Mouse (Mus musculus) left cerebral cortex, postnatal 36 days (tissue): ENCODE measurements at regions not wholly inside any gene's neighbourhood (a gene's known extent, or its start where the extent isn't known, plus 50 kb on each side); places are given as distances from the start of the nearest gene placed in this dataset.
A peak's percentile ranks its signal among the peaks of the same experiment; 100 is the strongest.

ENCODE experiments used
- DNase-seq, 2 experiments: peaks; one replicate each; pipeline ENCODE4 v3.0.0; 2021 to 2022; ENCODE audit warnings: low spot score in 2 of 2, mixed read lengths in 1 of 2
- intact Hi-C: fragments of 180-260 bp; cut with DNase I; formaldehyde crosslinking; loops from one replicate; pipeline ENCODE4 v1.15.1; 2025

DNA sequence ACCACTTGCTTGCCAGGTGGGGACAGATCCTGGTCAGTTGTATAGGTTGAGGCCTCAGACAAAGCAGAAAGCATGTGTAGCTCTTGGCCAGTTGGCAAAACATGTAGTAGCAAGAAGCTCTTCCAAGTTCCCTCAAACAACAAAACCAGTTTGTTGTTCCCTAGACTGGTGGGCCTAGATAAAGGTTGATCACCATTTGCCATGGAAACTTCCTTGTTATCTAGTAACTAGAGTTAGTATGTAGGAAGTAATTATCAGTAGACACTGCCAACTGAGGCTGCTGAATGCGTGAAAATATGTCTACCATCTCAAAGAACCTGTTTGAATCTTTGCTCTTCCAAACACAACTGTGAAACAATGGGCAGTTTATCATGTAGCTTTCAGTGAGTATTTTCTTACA, 1098.7 kb downstream of the Pcdh18 start:
- DNase-seq, result no peak
- intact Hi-C loops, result no loop called here

DNA sequence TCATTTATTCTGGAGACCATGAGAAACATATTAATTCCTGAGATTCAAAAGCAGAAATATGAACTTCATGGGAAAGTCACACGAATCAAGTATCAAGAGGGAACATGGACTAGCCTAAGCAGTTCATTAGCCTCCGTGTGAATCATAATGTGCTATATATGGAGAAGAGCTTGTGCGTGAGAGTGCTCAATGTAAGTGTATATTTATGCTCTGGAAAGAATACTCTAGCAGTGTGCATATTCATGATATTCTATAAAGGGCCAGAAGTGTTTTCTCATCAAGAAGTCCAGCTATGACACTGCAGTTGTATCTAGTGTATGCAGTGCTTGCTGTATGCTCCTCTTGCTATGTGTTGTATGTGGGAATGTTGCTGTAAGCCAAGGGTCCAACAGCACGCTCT, 1102.0 kb downstream of the Pcdh18 start:
- no peak for DNase-seq
- intact Hi-C loops, result no loop called here

DNA sequence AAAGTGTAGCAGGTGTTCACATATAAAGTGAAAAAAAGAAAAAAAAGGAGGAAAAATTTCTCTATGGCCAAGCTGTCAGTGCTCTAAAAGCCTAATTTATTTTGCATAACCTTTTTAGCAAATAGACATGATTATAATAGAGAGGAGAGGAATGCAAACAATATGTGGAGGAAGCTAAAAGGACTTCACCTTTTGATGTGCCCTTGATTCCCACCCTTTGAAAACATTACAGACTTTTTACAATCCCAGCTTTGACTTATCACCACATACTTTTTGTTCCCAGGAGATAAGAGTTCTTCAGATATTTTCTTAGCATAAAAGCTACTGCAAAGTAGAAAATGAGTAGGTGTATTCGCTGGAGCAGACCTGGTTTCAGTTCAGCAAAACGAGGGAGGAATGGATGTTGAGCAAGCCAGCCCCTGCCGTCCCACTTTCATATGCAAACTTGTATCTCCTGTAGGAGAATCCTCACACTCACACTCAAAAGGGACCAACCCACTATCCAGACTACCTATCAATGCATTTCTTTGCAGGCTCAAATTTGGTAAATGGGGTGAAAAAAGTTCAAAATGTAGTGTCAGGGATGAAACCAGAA, 1125.1 kb downstream of the Pcdh18 start:
- DNase-seq, result peak in 1 of 2 experiments; percentile 10
- intact Hi-C loops, result no loop called here

DNA sequence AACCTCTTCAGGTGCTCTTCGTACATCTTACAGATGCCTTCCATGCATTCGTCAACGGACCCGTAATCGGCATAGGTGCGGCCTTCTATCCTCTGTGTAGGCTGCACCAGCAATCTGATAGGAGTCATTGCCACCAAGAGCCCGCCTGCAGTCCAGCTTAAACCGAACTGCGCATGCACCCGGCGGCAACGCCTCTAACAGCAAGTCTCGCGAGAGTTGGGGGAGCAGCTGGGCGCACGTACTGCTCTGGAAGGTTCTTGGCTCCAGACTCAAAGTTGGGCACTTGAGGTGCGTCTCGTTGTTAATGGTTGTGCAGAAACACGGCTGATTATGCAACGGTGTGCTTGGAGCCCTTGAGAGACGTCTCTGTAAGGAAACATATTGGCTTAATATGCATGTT, 1148.2 kb downstream of the Pcdh18 start:
- intact Hi-C loops, result no loop called here
- DNase-seq, result no peak

DNA sequence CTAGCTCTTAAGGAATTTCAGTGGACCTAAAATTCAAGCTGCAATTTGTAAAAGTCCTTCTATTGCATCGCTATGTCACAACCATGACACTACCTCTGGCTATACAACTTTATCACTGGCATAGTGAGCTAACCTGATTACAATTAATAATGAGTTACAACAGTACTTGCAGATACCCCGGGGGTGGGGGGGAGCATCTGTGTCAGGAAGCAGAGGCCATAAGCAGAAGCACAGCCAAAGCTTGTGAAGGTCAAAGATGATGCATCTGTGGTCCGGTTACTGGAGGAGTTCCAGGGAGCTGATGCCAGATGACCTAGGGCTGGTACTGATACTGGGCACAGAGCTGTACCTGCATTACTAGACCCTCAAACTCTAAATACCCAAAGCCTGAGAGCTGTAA, 1152.3 kb downstream of the Pcdh18 start:
- DNase-seq, result no peak
- intact Hi-C loops, result no loop called here

DNA sequence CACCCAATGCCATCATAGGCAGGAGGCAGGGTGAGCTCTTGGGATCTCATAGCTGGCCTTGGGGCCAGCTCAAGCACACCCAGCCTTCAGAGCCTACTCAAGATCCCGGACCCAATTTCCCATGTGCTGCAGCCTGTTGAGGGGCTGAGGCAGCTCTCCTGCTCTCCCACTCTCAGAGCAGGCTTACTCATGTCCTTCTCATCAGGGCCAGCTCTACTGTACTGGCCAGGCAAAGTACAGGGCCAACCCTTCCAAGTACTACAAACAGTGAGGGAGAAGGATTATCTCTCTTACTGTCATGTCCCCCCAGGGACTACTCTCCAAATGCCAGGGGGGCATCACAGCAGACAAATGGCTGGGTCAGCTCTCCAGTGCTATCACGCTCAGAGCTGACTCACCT, 1169.8 kb downstream of the Pcdh18 start:
- intact Hi-C loops, result no loop called here
- DNase-seq, result no peak

DNA sequence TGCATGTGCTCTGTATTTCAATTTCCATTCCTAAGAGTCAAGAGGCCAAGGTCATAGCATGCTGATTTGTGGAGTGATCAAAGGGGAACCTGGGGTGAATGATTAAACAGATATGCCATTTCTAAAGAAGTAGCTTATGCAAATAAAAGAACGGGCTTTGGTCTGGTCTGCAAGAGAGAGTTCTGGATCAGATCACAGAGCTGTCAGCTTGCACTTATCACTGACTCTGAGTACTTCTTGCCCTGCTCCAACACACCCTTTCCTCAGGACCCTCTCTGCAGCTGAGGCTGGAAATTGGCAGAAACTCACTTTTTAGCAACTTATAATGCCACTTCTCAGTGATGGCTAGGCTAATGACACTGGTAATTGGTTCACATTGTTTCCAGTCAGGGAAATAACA, 1171.0 kb downstream of the Pcdh18 start:
- no peak for DNase-seq
- intact Hi-C loops, result no loop called here

DNA sequence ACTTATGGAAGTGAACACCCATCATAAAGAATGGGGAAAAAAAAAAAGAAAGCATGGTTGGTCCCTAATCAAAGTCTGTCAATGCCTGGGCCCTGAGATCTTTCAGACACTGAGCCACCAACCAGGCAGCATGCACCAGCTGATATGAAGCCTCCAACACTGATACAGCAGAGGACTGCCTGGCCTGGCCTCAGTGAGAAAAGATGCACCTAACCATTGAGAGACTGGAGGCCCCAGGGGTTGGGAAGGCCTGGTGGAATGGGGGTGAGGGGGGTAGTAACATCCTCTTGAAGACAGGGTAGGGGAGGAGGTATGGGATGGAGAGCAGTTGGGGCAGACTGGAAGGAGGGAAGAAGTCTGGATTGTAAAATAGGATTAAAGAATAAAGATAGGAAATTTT, 1172.8 kb downstream of the Pcdh18 start:
- intact Hi-C loops, result no loop called here
- DNase-seq, result no peak

DNA sequence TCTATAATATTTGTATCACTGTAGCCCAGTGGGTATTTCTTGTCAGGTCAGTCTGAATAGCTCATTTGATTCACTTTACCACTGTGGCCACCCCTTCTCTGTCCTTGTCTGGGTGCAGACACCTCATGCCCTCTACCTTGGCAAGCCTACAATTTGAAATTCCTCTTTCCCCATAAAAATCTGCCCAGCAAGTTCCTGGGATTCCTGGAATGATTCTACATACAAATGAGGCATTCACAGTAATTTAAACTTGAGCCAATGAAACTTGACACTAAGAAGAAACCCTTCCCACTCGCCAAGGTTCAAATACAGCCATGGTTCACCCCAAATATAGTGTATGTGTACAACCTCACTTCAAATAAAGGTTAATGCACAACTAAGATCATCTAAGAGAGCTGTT, 1174.6 kb downstream of the Pcdh18 start:
- DNase-seq, result no peak
- intact Hi-C loops, result no loop called here

DNA sequence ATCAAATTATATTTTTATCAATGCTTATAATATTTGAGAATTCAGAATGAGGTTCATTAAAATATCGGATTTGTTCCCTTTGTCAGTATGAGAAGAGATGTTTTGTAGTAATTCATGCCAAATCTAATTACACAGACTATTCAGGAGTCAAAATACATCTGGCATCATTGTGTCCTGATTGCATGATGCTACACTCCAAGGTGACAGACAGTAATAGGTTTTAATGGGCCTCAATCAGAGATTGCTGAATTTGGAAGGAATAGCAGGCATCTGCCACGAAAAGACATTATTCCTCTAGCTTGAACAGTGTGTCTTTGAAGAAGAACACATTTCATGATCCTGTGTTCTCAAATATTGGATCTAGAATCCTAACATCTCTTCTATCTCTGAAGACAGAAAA, 1177.2 kb downstream of the Pcdh18 start:
- no peak for DNase-seq
- intact Hi-C loops, result no loop called here

DNA sequence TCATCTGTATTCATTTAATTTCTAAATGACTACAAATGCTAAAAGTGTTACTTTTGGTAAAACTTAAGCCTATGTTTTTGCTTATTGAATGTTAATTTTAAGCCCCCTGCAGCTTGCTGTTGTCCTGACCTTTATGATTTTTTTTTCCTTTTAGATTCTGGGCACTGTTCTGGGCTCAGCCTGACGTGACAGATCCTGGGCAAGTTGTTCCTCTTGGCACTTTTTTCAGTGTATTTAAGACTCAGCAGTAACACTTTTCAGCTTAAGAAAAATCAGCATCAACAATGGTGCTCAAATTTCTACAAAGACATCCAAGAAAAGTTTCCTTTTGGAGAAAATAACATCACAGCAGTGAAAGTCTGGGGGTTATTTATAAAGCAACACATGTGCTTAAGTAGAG, 1177.9 kb downstream of the Pcdh18 start:
- intact Hi-C loops, result no loop called here
- DNase-seq, result no peak

DNA sequence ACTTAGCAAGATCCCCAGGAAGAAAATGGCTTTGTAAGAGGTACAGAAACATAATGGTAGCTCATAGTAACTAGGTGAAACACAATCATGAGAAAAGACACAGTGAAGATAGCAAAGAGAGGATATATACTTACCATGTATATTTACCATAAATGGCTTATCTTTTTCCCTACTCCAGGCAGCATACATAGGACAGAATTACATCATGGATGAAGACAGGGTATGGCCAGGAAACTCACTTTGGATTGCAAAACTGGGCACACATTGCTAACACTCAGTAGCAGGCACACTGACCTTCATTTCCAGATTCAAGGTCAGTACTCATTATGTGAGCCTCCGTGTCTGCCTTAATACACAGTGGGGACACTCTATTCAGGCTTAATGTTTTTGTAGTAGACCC, 1210.5 kb downstream of the Pcdh18 start:
- DNase-seq, result no peak
- intact Hi-C loops, result no loop called here

DNA sequence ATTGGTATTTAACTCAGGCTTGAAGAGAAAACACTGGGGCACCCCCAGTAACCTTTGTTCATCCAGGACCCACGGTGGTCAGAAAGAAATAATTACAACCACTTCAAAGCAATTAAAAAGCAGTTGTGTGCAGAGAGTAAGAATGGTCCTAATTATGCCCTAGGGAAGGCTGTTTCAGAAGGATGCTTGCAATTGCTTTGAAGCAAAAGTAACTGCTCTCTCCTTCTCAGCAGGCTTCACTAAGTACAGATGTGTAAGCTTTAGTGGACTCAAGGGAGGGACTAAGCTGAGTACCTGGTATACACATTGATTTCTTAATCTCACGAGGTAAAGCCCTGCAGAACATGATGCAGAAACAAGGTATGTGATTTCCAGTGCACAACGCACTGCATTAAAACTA, 1242.1 kb downstream of the Pcdh18 start:
- intact Hi-C loops, result no loop called here

DNA sequence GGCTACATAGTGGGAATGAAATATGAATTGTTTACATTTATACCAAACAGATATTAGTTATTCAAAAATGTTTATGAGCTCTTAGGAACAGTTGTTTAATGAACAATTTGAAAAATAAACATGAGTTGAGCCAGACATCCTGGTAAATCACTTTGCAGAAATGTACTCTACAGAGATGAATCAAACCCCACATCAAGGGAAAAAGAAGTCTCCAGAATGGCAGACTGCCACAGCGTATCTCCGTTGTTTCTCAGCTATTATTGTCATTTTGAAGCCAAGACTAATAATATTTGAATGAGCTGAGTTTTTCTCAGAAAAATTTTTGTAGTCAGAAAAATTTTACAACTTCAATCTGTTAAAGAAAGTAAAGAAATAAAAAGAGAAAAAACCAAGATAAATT, 1253.1 kb downstream of the Pcdh18 start:
- no peak for DNase-seq
- intact Hi-C loops, result no loop called here

More for the DNA sequence above, 1242.1 kb downstream of the Pcdh18 start:
- DNase-seq, result no peak

DNA sequence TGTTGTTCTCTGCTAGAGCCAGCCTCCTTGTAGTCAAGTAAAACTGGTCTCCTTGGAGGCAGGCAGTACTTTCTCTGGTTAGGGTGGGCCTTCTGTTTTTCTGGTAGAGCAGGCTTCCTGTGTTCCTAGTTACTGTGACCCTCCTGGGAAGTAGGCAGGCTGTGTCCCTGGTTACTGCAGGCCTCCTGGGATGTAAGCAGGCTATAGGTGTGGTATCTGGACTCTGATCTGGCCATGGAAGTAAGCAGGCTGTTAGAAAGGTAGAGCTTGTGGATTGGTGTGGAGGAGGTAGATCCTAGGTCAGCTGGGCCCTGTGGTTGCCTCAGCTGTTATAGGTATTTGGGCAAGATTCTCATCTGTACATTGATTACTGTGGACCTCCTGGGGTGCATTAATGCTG, 1292.4 kb downstream of the Pcdh18 start:
- intact Hi-C loops, result no loop called here
- DNase-seq, result no peak

DNA sequence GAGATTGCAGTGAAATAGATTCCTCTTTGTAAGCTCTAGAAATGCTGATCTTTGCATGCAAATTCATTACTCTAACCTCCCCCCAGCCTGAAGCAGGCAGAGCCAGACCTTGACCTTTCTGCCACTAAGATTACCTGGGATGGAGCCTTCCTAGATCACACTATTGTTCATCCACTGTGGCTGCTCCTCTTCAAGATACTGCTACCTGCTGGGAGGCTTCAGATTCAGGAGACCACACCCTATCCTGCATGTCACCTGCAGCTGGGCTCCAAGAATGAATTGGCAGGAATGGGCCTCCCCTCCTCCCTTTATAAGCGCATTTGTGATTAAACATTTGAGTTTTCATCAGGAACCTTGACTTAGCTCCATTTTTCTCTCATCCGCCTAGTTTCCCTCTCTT, 1315.2 kb downstream of the Pcdh18 start:
- intact Hi-C loops, result no loop called here
- DNase-seq, result no peak

DNA sequence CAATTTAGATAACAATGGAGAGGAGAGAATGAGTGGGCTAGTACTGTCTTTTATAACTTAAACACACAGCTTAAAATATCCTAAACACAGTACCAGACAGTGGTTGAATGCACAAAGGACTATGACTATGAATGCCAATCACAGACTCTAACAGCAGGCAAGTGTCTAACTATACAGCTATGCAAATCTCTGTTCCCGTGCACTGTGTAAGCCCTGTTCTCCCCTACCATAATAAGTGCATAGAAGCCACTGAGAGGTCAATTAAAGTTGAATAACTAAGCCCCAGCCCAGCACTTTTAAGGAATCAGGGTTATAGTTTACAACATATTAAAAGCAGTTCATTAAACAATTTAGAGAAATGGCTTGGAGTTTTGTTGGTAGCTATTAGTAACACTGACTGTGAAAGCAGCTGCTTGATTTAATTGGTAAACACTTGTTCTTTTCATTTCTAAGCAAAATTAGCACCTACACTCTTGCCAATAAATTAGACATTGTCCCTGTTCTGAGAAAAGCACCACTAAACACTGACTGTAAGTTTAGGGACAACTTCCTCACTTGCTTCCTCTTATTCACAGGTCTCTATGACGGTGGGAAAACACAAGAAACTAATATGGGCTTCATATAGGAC, 1327.6 kb downstream of the Pcdh18 start:
- no peak for DNase-seq
- intact Hi-C loops, result no loop called here

DNA sequence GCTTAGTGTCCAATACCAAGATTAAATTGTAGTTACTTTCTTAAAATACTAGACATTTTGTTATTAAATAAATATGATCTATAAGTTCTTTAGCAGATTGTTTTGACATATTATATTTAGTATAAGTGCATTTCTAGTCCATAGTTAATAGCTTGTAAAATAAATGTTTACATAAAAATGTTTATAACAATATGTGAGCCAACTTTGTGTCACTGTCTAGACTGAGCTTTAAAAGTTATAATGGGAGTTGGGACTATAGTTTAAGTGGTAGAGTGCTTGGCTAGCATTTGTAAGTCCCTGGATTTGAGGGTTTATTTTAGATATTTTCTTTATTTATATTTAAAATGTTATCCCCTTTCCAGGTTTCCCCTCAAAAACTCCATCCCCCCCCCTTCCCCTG, 1367.3 kb downstream of the Pcdh18 start:
- no peak for DNase-seq
- intact Hi-C loops, result no loop called here
